Mouse (Mus musculus) forelimb bud, embryonic 11.5 days (tissue): Measurements from ENCODE around the gene Elp6.

Source experiments
- DNase-seq: peaks from one replicate; pipeline ENCODE4 v3.0.0-alpha.2; 2012; ENCODE audit warnings: low read depth, low spot score

Gene Elp6

GRCm38 (mm10) chr9:110304969-110305651 lies at the start of gene Elp6:
Gene Elp6 (plus strand): TSS chr9:110305173.
- DNase-seq: peak; percentile 95

DNA sequence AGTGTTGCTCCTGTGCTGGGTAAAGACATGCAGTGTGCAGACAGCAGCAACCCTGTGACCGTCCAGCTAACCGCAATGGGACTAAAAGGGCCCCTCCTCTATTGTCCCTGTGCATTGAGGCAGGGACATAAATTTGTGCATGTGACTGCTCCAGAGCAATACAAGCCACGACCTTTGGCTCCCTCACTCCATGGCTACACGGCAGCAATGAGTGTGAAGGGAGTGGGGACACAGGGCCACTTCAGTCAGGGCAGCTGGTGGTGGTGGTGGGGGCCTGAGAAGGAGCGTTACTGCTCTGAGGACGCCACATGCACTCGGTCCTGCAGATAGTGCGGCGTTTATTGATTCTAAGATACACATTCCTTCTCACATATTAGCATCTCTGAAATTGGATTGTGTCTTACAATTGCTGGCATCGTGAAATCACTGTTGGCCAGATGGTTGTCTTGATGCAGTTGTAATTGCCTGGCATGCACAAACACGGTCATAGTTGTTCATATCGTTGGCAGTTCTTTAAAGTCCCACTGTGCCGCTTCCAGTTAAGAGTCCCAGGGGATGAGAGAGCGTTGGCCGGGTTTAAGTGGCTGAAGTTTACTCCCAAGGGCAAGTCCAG lies 49.5 kb upstream of the Elp6 start:
- DNase-seq: no peak

- no peak for DNase-seq
Measured at GRCm38 (mm10) chr9:110258646-110259045, 46.3 kb upstream of the Elp6 start.

DNA sequence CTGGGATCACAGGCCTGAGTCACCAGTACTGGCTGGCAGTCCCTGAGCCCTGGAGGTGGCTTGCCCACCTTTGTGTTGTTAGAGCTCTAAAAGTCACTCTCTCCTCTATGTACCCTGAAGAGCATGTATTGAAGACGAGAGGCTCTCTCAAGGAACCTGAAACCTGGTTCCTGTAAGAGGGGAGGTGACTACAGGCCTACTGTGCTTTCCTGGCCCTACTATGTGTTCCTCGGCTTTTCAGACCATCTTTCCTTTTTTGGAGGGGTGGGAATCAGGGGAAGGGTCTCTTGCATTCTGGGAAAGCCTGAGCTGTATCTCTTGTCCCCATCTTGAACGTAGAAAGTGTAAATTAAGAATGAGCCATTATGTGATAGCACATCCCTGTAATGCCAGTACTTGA lies 45.9 kb upstream of the Elp6 start:
- no peak for DNase-seq

DNA sequence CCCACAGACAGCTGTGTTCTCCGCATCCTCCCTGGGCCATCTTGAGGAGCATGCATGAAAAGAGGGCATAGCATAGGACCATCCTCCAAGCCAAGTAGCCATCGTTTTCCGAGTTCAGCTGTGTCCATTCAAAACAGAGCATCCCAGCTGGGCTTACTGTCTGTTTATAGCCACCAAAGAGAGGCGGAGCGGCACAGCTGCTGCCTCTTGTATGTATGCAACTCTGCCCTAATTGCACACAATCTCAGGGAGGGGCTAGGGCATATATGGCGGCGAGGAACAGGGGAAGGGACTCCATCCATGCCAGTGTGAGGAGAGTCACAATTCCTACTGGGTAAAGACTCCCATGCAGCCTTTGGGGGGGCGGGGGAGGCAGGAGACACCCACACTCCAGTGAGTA lies 41.8 kb upstream of the Elp6 start:
- no peak for DNase-seq

DNA sequence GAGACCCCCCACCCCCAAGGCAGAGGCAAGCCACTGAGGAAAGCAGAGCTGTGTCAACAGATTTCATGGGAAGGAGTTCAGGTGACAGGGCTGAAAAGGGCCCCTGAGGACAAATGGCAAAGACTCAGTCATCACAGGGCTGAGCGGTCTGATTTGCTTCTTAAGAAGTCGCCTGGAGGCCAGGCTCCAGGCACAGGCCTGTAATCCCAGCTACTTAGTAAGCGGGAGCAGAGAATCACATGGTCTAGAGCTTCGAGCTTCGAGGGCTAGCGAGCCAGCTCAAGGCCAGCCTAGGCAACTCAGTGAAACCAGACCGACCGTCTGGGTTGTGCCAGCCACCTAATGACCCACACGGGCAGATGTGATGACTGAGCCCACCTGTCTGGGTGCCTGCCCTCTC lies 40.0 kb upstream of the Elp6 start:
- no peak for DNase-seq

- no peak for DNase-seq
Measured at GRCm38 (mm10) chr9:110268416-110268815, 36.6 kb upstream of the Elp6 start.

- DNase-seq: no peak
Measured at GRCm38 (mm10) chr9:110272330-110272729, 32.6 kb upstream of the Elp6 start.

GRCm38 (mm10) chr9:110273507-110273906 lies 31.5 kb upstream of the Elp6 start:
- no peak for DNase-seq

- DNase-seq: peak; percentile 6
Measured at GRCm38 (mm10) chr9:110275882-110276281, 29.1 kb upstream of the Elp6 start.

GRCm38 (mm10) chr9:110277431-110277881 lies 27.5 kb upstream of the Elp6 start:
- no peak for DNase-seq

GRCm38 (mm10) chr9:110284075-110284697 lies 20.8 kb upstream of the Elp6 start:
- no peak for DNase-seq

DNA sequence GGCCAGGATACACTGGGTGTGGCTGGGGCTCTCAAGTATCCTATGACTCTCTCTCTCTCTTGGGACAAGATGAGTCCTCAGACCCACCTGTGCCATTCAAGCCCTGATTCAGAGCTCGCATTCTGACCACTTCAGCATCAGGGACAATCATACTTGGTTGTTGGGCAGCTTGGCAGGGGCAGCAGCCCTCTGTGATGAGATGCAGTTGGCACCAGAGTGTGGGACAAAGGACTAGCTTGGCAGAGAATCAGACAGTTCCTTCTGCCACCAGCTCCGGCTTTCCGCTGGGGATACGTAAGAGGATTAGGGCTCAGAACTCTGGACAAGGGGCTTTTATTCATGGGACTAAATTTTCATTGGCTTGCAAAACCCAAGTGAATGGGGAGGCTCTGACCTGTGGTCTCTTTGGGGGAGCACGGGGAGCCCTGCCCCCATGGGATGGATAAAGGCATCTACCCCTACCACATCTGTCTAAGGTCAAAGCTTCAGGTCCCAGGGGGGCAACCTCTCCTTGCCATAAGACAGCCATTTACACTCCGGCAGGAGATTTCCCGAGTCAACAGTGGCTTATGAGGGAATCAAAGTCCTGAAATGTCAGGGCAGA lies 17.6 kb upstream of the Elp6 start:
- no peak for DNase-seq

DNA sequence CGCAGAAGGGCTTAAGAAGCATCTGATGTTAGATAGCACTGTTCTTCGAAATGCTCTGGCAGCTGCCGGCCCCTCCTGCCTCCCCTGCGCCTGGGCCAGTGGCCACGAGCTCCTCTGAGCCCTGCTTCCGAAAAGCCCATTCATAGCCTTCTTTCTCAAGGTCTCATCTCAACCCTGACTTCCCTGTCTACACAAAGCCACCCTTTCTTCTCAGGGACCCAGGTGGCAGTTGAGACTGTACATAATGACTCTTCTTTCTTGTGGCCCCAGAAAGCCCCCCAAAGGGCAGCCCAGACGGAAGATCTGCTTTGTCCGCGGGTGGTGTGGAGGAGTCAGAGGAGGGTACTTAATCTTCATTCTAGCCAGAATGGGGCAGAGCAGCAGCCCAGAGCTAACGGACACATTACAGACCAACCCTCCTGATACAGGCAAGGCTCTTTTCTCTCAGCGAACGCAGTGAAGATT lies 11.7 kb upstream of the Elp6 start:
- DNase-seq: no peak

- DNase-seq: no peak
Measured at GRCm38 (mm10) chr9:110293873-110294415, 11.0 kb upstream of the Elp6 start.

DNA sequence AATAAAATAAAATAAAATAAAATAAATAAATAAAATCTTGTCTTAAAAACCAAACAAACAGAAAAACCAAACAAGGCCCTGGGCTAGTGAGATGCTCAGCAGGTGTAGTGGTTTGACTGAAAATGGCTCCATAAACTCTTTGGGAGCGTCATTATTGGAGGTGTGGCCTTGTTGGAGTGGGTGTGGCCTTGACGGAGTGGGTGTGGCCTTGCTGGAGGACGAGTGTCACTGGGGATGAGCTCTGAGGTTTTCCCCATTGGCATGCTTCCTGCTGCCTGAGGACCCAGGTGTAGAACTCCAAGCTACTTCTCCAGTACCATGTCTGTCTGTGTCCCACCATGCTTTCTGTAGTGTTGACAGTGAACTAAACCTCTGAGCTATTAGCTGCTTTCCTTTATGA lies 10.2 kb upstream of the Elp6 start:
- DNase-seq: no peak

GRCm38 (mm10) chr9:110296867-110297627 lies 7.9 kb upstream of the Elp6 start:
- peak; percentile 89 for DNase-seq

GRCm38 (mm10) chr9:110304516-110304915 lies 457 bp upstream of the Elp6 start:
- DNase-seq: peak; percentile 70

DNA sequence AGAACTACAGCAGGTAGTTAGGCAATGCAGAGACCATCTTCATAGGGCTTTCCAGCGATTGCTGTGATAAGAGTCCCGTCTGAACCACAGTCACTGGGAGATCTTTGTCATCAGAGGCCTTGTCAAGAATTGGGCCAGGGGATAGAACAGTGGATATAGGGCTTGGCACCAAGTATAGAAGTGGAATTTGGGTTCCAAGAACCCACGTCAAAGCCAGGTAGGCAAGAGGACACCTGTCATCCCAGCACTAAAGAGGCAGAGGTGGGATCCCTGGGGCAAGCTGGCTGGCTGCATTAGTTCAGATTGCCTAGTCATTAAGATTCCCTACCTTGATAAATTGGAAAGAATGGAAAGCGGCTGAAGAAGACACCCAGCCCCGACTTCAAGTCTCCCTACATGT lies 1.4 kb downstream of the Elp6 start:
- DNase-seq: no peak

- no peak for DNase-seq
Measured at GRCm38 (mm10) chr9:110314706-110315105, 9.7 kb downstream of the Elp6 start.

DNA sequence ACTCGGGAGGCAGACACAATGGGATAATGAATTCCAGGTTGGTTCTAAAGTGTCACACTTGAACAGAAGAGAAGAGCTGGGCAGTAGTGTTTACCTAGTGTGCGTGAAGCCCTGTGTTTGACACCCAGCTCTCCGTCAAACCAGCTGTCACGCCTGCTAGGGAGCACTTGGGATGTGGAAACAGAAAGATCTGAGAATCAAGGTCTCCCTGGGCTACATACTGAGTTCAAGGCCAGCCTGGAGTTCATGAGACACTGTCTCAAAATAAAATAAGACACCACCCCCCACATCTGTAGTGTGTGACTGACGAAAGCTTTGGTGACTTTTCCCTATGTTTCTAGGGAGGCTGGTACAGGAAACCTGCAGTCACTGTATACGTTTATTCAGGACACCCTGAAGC lies 10.4 kb downstream of the Elp6 start:
- no peak for DNase-seq
